8 mouse cellular contexts compared by ENCODE assay signal in genomic region chrX:10215972-10216371, GRCm38 (mm10). TPM values are rescaled to one million over a fixed set of nuclear protein-coding genes. Genes with fewer than 3 reads are reported as not detected.
DNase-seq lines count a peak whose midpoint lies in the region; ATAC-seq and TF ChIP-seq lines count a peak whose summit lies in the region.

No protein-coding gene starts in this region.

- no peak for TF ChIP-seq CTCF in Patski (IDR thresholded peaks at IDR 0.05)

- peak overlapping the region; percentile 72 for H3K27ac ChIP-seq in embryonic facial prominence, embryonic 14.5 days (replicated peaks; ENCODE audit: low read depth, low read length)
- peak overlapping the region; percentile 32; the same call in 1 of the 2 replicates for H3K27ac ChIP-seq in liver, embryonic 11.5 days (ENCODE audit: low read depth, low read length)
- peak overlapping the region; percentile 81 for H3K27ac ChIP-seq in neural tube, embryonic 13.5 days (replicated peaks)

- H3K36me3 ChIP-seq in embryonic facial prominence, embryonic 14.5 days (ENCODE audit: control insufficient read depth, insufficient read depth, low read length): no peaks in the 10 kb centered on the region
- H3K36me3 ChIP-seq in liver, embryonic 11.5 days (ENCODE audit: control insufficient read depth, insufficient read depth, low read length): no peaks in the 10 kb centered on the region
- no peaks in the 10 kb centered on the region for H3K36me3 ChIP-seq in neural tube, embryonic 13.5 days

- POLR2A ChIA-PET in Patski (lab: Charles Lee): no interaction called here

- peak overlapping the region; percentile 66 for H3K9ac ChIP-seq in embryonic facial prominence, embryonic 14.5 days (ENCODE audit: low read depth, low read length)
- peak overlapping the region; percentile 62 for H3K9ac ChIP-seq in liver, embryonic 11.5 days (ENCODE audit: low read depth, low read length)
- H3K9ac ChIP-seq in neural tube, embryonic 13.5 days: peak overlapping the region; percentile 67

- peak; percentile 37 for ATAC-seq in Patski
- no peak for ATAC-seq in embryonic facial prominence, embryonic 14.5 days (ENCODE audit: low read depth)
- peak; percentile 14; the same call in 1 of the 2 replicates for ATAC-seq in liver, embryonic 11.5 days (replicated peaks; ENCODE audit: low FRiP score)
- peak; percentile 47 for ATAC-seq in neural tube, embryonic 13.5 days (ENCODE audit: low read depth)

- in situ Hi-C loops in Patski (cut with MboI; ENCODE audit: low pct_unique_long_range_greater_than_20kb): loop anchor here (25.0 kb wide), 1 partner anchor 554 kb away; the partner anchor contains the start of gene Dynlt3

- peak overlapping the region; percentile 52 for H3K4me3 ChIP-seq in embryonic facial prominence, embryonic 14.5 days (ENCODE audit: low read depth, low read length)
- H3K4me3 ChIP-seq in liver, embryonic 11.5 days (ENCODE audit: low read depth, low read length): peak overlapping the region; percentile 58
- peak overlapping the region; percentile 51 for H3K4me3 ChIP-seq in neural tube, embryonic 13.5 days

- peak overlapping the region; percentile 54 for H3K4me2 ChIP-seq in embryonic facial prominence, embryonic 14.5 days (ENCODE audit: low read depth, low read length)
- H3K4me2 ChIP-seq in liver, embryonic 11.5 days: peak overlapping the region; percentile 56
- H3K4me2 ChIP-seq in neural tube, embryonic 13.5 days: peak overlapping the region; percentile 57

- H3K9me3 ChIP-seq in embryonic facial prominence, embryonic 14.5 days (ENCODE audit: control insufficient read depth, low read length): no peaks in the 10 kb centered on the region
- H3K9me3 ChIP-seq in liver, embryonic 11.5 days (ENCODE audit: control insufficient read depth, low read length): no peaks in the 10 kb centered on the region
- H3K9me3 ChIP-seq in neural tube, embryonic 13.5 days: no peaks in the 10 kb centered on the region

- no peaks in the 10 kb centered on the region for H3K4me1 ChIP-seq in embryonic facial prominence, embryonic 14.5 days (ENCODE audit: control insufficient read depth, insufficient read depth, low read length)
- no peaks in the 10 kb centered on the region for H3K4me1 ChIP-seq in liver, embryonic 11.5 days (replicated peaks; ENCODE audit: control insufficient read depth, insufficient read depth, low read length)
- H3K4me1 ChIP-seq in neural tube, embryonic 13.5 days (replicated peaks): peaks cover 9% of the 10 kb centered on the region; the same call in 1 of the 2 replicates

- WGBS in embryonic facial prominence, embryonic 14.5 days: 22% methylated on average over 16 of the region's 16 CpGs
- WGBS in liver, embryonic 11.5 days: 17% methylated on average over 16 of the region's 16 CpGs
- WGBS in neural tube, embryonic 13.5 days: 25% methylated on average over 16 of the region's 16 CpGs

- H3K27me3 ChIP-seq in Patski: peaks cover 39% of the 10 kb centered on the region
- no peaks in the 10 kb centered on the region for H3K27me3 ChIP-seq in embryonic facial prominence, embryonic 14.5 days (replicated peaks; ENCODE audit: control insufficient read depth, insufficient read depth, low read length)
- H3K27me3 ChIP-seq in liver, embryonic 11.5 days (replicated peaks; ENCODE audit: control insufficient read depth, insufficient read depth, low read length): no peaks in the 10 kb centered on the region
- no peaks in the 10 kb centered on the region for H3K27me3 ChIP-seq in neural tube, embryonic 13.5 days

- peak; percentile 16 to 23 for DNase-seq in layer of hippocampus, postnatal 25 days (ENCODE audit: extremely low spot score in 1 of 2, low spot score in 1 of 2)
- DNase-seq in layer of hippocampus, adult 8-10 months (ENCODE audit: low spot score in 2 of 2): no peak
- no peak for DNase-seq in Patski (ENCODE audit: low read depth, low spot score)
- DNase-seq in embryonic facial prominence, embryonic 14.5 days (ENCODE audit: low spot score): peak; percentile 65
- DNase-seq in hindlimb bud, embryonic 11.5 days (ENCODE audit: extremely low spot score, low read depth, low spot score): peak; percentile 2
- no peak for DNase-seq in liver, embryonic 11.5 days (ENCODE audit: low spot score)
- DNase-seq in gastrocnemius, postnatal 25 days: no peak

- CTCF ChIA-PET in Patski (lab: Charles Lee): interaction anchor here (1.2 kb wide), 1 partner anchor 14 kb away, joined by 3 read pairs; no protein-coding TSS in a partner anchor

RNA-seq across cellular contexts. Expression of gene Rpgr, which starts 0.7 kb away (rescaled TPM):
- total RNA-seq in layer of hippocampus, postnatal 25 days (2021): 10 to 100 TPM; 13.4 to 17.2 TPM
- total RNA-seq in layer of hippocampus, adult 8-10 months (2022): 10 to 100 TPM; 17.7 to 20.2 (median 18.7) TPM
- polyA plus RNA-seq in Patski (2021): 16.4 TPM
- polyA plus RNA-seq in embryonic facial prominence, embryonic 14.5 days (2014; fragmentation: Nextera tagmentation; extraction: Ambion mirVana): 11.1 and 11.3 TPM in 2 replicates
- polyA plus RNA-seq in liver, embryonic 11.5 days (2014; fragmentation: Nextera tagmentation; extraction: Ambion mirVana): 9.6 and 9.7 TPM in 2 replicates
- polyA plus RNA-seq in neural tube, embryonic 13.5 days (2015; fragmentation: Nextera tagmentation; extraction: Ambion mirVana): 40.6 and 42.8 TPM in 2 replicates
- total RNA-seq in gastrocnemius, postnatal 25 days (2021): 1 to 10 TPM in 1 of 2 experiments, under 1 TPM in 1; 0.92 to 1.7 TPM

RNA-seq across cellular contexts. Expression of gene Otc, which starts 36.1 kb away (rescaled TPM):
- not detected for total RNA-seq in layer of hippocampus, postnatal 25 days (2021)
- not detected for total RNA-seq in layer of hippocampus, adult 8-10 months (2022)
- polyA plus RNA-seq in Patski (2021): not detected
- polyA plus RNA-seq in embryonic facial prominence, embryonic 14.5 days (2014; fragmentation: Nextera tagmentation; extraction: Ambion mirVana): not detected in 2 replicates
- polyA plus RNA-seq in liver, embryonic 11.5 days (2014; fragmentation: Nextera tagmentation; extraction: Ambion mirVana): 12.9 and 13.4 TPM in 2 replicates
- 0.12 TPM in 1 of 2 replicates, not detected in the other for polyA plus RNA-seq in neural tube, embryonic 13.5 days (2015; fragmentation: Nextera tagmentation; extraction: Ambion mirVana)
- total RNA-seq in gastrocnemius, postnatal 25 days (2021): not detected

Comparison
In these comparisons a context has a peak if more than half of its experiments do, and no peak if none do; other contexts are left out.
1. DNase-seq: peak in layer of hippocampus, postnatal 25 days (2 of 2), embryonic facial prominence, embryonic 14.5 days (single experiment) and hindlimb bud, embryonic 11.5 days (single experiment); none in layer of hippocampus, adult 8-10 months (0 of 2), Patski (single experiment), liver, embryonic 11.5 days (single experiment) and gastrocnemius, postnatal 25 days (single experiment).
2. RNA of gene Otc, which starts 36.1 kb away (polyA plus RNA-seq): 12.9 to 13.4 TPM in liver, embryonic 11.5 days; not detected in Patski (single experiment), not detected in embryonic facial prominence, embryonic 14.5 days and 0.12 TPM in neural tube, embryonic 13.5 days; every median in the first group is over 10 times any median in the second.
3. Peak in every context shown above with its lines, with median percentiles within 50 percentile points of each other: H3K27ac ChIP-seq, H3K4me2 ChIP-seq, H3K4me3 ChIP-seq and H3K9ac ChIP-seq.